Mouse (Mus musculus) kidney, adult 2 months (tissue): ENCODE measurements around the gene Atxn1.

ENCODE experiments used
- CTCF ChIP-seq: fragments of 200-500 bp; conservative IDR thresholded peaks from 2 replicates; pipeline ENCODE4 v1.5.1; 2011; ENCODE audit warnings: low read depth, mild to moderate bottlenecking, control low read depth, low read length, moderate library complexity, mixed read lengths; ENCODE audit not compliant: insufficient read depth, insufficient read length
- POLR2A ChIP-seq: fragments of 200-500 bp; IDR thresholded peaks from one replicate; pipeline ENCODE4 v1.6.1; 2011; ENCODE audit warnings: low read depth, low read length, control low read depth

DNA sequence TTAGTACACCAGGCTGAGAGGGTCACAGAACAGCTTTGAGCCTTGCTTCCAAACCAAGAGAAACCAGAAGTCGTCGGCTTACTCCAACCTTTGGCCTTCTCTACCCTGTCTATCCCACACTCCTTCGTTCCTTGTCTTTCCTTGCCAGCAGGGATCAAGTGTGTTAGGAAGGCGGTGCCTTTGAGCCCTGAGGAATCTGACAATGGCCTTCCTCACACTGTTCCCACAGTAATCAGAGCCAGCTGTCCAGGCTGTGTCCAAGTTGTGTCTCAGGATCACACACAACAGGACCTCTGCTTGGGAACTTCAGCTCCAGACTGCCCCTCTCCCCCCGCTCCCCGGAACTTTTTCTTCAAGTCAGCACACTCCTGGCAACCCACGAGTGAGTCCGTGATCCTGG, 215.6 kb downstream of the Atxn1 start:
- TF ChIP-seq POLR2A (no peak), CTCF (no peak)
